In the genomic region with DNA sequence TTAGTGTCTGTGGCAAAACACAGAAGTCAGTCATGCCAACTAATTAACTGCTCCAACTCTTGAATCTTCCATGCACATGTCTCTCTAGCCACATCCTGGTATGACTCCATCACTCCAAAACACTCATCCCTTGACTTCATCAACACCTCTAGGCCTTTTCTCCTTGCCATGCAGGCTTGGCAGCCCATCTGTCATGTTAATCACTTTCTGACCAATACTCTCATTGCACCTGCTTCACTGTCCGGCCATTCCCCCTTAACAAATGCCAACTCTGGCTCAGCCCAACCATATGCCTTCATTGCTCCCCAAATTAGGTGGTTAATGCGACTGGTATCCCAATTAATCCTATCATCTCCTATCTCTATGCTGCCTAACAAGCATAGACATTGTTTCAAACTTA, we compare ENCODE assay signal across 24 mouse cellular contexts. TPM values are rescaled to one million over a fixed set of nuclear protein-coding genes. Genes with fewer than 3 reads are reported as not detected.
DNase-seq lines count a peak whose midpoint lies in the region; TF ChIP-seq lines count a peak whose summit lies in the region.
"Had no signal": no experiment of that assay in that cellular context is flagged by ENCODE, and none has a peak within 500 bp of the region (broad histone marks: within the 10 kb centered on the region; RNA-seq: fewer than 3 reads in every experiment).

No protein-coding gene starts in this region.

- H3K4me3 ChIP-seq in myocyte = no peak overlapping the region
- H3K4me3 ChIP-seq: embryonic facial prominence, embryonic 12.5 days; gastrocnemius, adult 2 months; heart, embryonic 10.5 days; intestine, embryonic 15.5 days; limb, embryonic 15.5 days; midbrain, embryonic 12.5 days; stomach, embryonic 15.5 days had no signal

- no peak overlapping the region for H3K4me2 ChIP-seq in myocyte (ENCODE audit: low read depth)
- H3K4me2 ChIP-seq: embryonic facial prominence, embryonic 12.5 days; intestine, embryonic 15.5 days; limb, embryonic 15.5 days; lung, embryonic 14.5 days; midbrain, embryonic 12.5 days; stomach, embryonic 15.5 days had no signal

- no peaks in the 10 kb centered on the region for H3K36me3 ChIP-seq in myocyte (ENCODE audit: control insufficient read depth, insufficient read depth)
- H3K36me3 ChIP-seq: embryonic facial prominence, embryonic 12.5 days; heart, embryonic 10.5 days; intestine, embryonic 15.5 days; limb, embryonic 15.5 days; midbrain, embryonic 12.5 days; stomach, embryonic 15.5 days had no signal

- peaks cover 6% of the 10 kb centered on the region for H3K79me2 ChIP-seq in myocyte (ENCODE audit: control insufficient read depth, insufficient read depth)

- no peak for TF ChIP-seq POLR2A in myocyte (IDR thresholded peaks at IDR 0.05; ENCODE audit: insufficient read length, low read depth)

- no peaks in the 10 kb centered on the region for H3K27me3 ChIP-seq in myocyte (ENCODE audit: control insufficient read depth, insufficient read depth, insufficient read length)
- H3K27me3 ChIP-seq: embryonic facial prominence, embryonic 12.5 days; intestine, embryonic 15.5 days; limb, embryonic 15.5 days; midbrain, embryonic 12.5 days; stomach, embryonic 15.5 days had no signal

- intact Hi-C loops in heart, postnatal 14 days (cut with DNase I) = no loop called here

- H3ac ChIP-seq in myocyte (ENCODE audit: control insufficient read depth, insufficient read length) = no peak overlapping the region

- DNase-seq in heart, adult 11 months = peak; percentile 83
- no peak for DNase-seq in heart, postnatal 14 days
- DNase-seq in brain, adult 2 months (ENCODE audit: low read depth, low spot score) = peak; percentile 84
- DNase-seq in cerebellum, adult 8-10 months = peak; percentile 35
- DNase-seq in spleen, postnatal 14 days (ENCODE audit: low spot score in 2 of 2) = no peak
- no peak for DNase-seq in ovary, postnatal 36 days (ENCODE audit: low spot score)
- DNase-seq: gastrocnemius, adult 2 months; kidney, postnatal 25 days; lung, embryonic 14.5 days; right cerebral cortex, postnatal 25 days; spleen, adult 18-20 months; thymus, postnatal 36 days had no signal

TF ChIP-seq in myocyte, 11 proteins besides CTCF, POLR2A, EP300 and RAD21:
- TF ChIP-seq POLR2AphosphoS2 (IDR thresholded peaks at IDR 0.05; ENCODE audit: insufficient read length, low read depth) = no peak
- TF ChIP-seq TCF12 (IDR thresholded peaks at IDR 0.05; ENCODE audit: insufficient read depth, poor library complexity, severe bottlenecking) = no peak
- TF ChIP-seq CEBPB (IDR thresholded peaks at IDR 0.05; ENCODE audit: insufficient read depth, poor library complexity, severe bottlenecking) = no peak
- TF ChIP-seq MYOD1 (IDR thresholded peaks at IDR 0.05; ENCODE audit: control insufficient read depth in 1 of 3, insufficient read length in 2 of 3, low read depth in 2 of 3) = peak; percentile 25 to 83 (median 58)
- TF ChIP-seq MYOG (IDR thresholded peaks at IDR 0.05; ENCODE audit: control insufficient read depth in 1 of 3, insufficient read depth in 1 of 3, insufficient read length in 2 of 3, low read depth in 2 of 3) = peak in 2 of 3 experiments; percentile 20 to 23
- no peak for TF ChIP-seq SRF (IDR thresholded peaks at IDR 0.05; ENCODE audit: control insufficient read depth, insufficient read length, low read depth)
- TF ChIP-seq MAX (IDR thresholded peaks at IDR 0.05; ENCODE audit: low read depth) = no peak

RNA-seq across cellular contexts. Expression of a gene that starts 7.5 kb away (rescaled TPM):
- total RNA-seq in heart, postnatal 14 days (2021) = 10 to 100 TPM; 54.3 to 59.2 TPM
- polyA plus RNA-seq in myocyte (2012; fragmentation: generic; extraction: Trizol) = 6.1 TPM

RNA-seq across cellular contexts. Expression of a gene that starts 15.2 kb away (rescaled TPM):
- total RNA-seq in heart, postnatal 14 days (2021) = 1 to 10 TPM; 5.9 to 7.0 TPM
- polyA plus RNA-seq in myocyte (2012; fragmentation: generic; extraction: Trizol) = 10.5 TPM
- total RNA-seq: hematopoietic stem cell, adult 5-6 weeks; megakaryocyte, adult 5-6 weeks; neutrophil, adult 5-6 weeks had no signal

RNA-seq across cellular contexts. Expression of a gene that starts 46.9 kb away (rescaled TPM):
- total RNA-seq in heart, postnatal 14 days (2021) = 10 to 100 TPM in 1 of 2 experiments, 1 to 10 TPM in 1; 8.9 to 10.2 TPM
- not detected for polyA plus RNA-seq in myocyte (2012; fragmentation: generic; extraction: Trizol)
- total RNA-seq: adrenal gland, adult 18-20 months; hematopoietic stem cell, adult 5-6 weeks; megakaryocyte, adult 5-6 weeks; neutrophil, adult 5-6 weeks had no signal
- polyA plus RNA-seq: CD4-positive, CD25-positive, alpha-beta regulatory T cell, adult 4 months had no signal

Comparison
In these comparisons a context has a peak if more than half of its experiments do, and no peak if none do; other contexts are left out.
1. DNase-seq: peak in heart, adult 11 months (single experiment), brain, adult 2 months (single experiment) and cerebellum, adult 8-10 months (single experiment); none in heart, postnatal 14 days (0 of 2), spleen, postnatal 14 days (0 of 2) and ovary, postnatal 36 days (single experiment).